Mouse (Mus musculus): ENCODE data around the gene Copg2. TPM values are rescaled to one million over a fixed set of nuclear protein-coding genes. Genes with fewer than 3 reads are reported as not detected.

The Copg2 gene
- polyA plus RNA-seq, 1 experiment: 5.5 TPM

GRCm38 (mm10) chr6:30751209-30751608 is 145.4 kb downstream of the Copg2 start:
- Histone ChIP-seq H3K27me3 (ENCODE audit: control insufficient read depth, insufficient read depth, low read length) (no peaks in the 10 kb centered on the region), H3K4me3 (ENCODE audit: extremely low read depth, insufficient read depth, insufficient read length) (no peak overlapping the region), H3K4me1 (ENCODE audit: control insufficient read depth, insufficient read depth, insufficient read length) (no peaks in the 10 kb centered on the region), H3K27ac (ENCODE audit: insufficient read depth, low read length) (no peak overlapping the region), H3K36me3 (ENCODE audit: control insufficient read depth, insufficient read depth, low read length) (peaks cover 21% of the 10 kb centered on the region)
- WGBS: 81% methylated on average over 2 of the region's 2 CpGs
- TF ChIP-seq CTCF (IDR thresholded peaks at IDR 0.05; ENCODE audit: extremely low read depth, insufficient read depth, insufficient read length, insufficient replicate concordance) (no peak), POLR2A (IDR thresholded peaks at IDR 0.05; ENCODE audit: low read depth, low read length) (no peak)
- DNase-seq (ENCODE audit: low read depth in 1 of 2, low spot score in 2 of 2): no peak

GRCm38 (mm10) chr6:30750482-30750881 is 146.1 kb downstream of the Copg2 start:
- WGBS: 93% methylated on average over 6 of the region's 6 CpGs
- no peaks in the 10 kb centered on the region for H3K4me1 ChIP-seq (ENCODE audit: control insufficient read depth, insufficient read depth, insufficient read length)
- no peaks in the 10 kb centered on the region for H3K27me3 ChIP-seq (ENCODE audit: control insufficient read depth, insufficient read depth, low read length)
- no peak overlapping the region for H3K27ac ChIP-seq (ENCODE audit: insufficient read depth, low read length)
- TF ChIP-seq POLR2A (IDR thresholded peaks at IDR 0.05; ENCODE audit: low read depth, low read length): no peak
- TF ChIP-seq CTCF (IDR thresholded peaks at IDR 0.05; ENCODE audit: extremely low read depth, insufficient read depth, insufficient read length, insufficient replicate concordance): no peak
- H3K4me3 ChIP-seq (ENCODE audit: extremely low read depth, insufficient read depth, insufficient read length): no peak overlapping the region
- H3K36me3 ChIP-seq (ENCODE audit: control insufficient read depth, insufficient read depth, low read length): peaks cover 21% of the 10 kb centered on the region
- DNase-seq (ENCODE audit: low read depth in 1 of 2, low spot score in 2 of 2): no peak

- Histone ChIP-seq H3K27me3 (ENCODE audit: control insufficient read depth, insufficient read depth, low read length) (no peaks in the 10 kb centered on the region), H3K4me1 (ENCODE audit: control insufficient read depth, insufficient read depth, insufficient read length) (no peaks in the 10 kb centered on the region), H3K4me3 (ENCODE audit: extremely low read depth, insufficient read depth, insufficient read length) (no peak overlapping the region), H3K36me3 (ENCODE audit: control insufficient read depth, insufficient read depth, low read length) (peaks cover 21% of the 10 kb centered on the region), H3K27ac (ENCODE audit: insufficient read depth, low read length) (no peak overlapping the region)
- WGBS: 82% methylated on average over 1 of the region's 1 CpGs
- no peak for DNase-seq (ENCODE audit: low read depth in 1 of 2, low spot score in 2 of 2)
- TF ChIP-seq POLR2A (IDR thresholded peaks at IDR 0.05; ENCODE audit: low read depth, low read length) (no peak), CTCF (IDR thresholded peaks at IDR 0.05; ENCODE audit: extremely low read depth, insufficient read depth, insufficient read length, insufficient replicate concordance) (no peak)
Measured at GRCm38 (mm10) chr6:30749892-30750291, 146.7 kb downstream of the Copg2 start.

GRCm38 (mm10) chr6:30749042-30749689 is 147.4 kb downstream of the Copg2 start:
- no peak overlapping the region for H3K4me3 ChIP-seq (ENCODE audit: extremely low read depth, insufficient read depth, insufficient read length)
- no peak for TF ChIP-seq CTCF (IDR thresholded peaks at IDR 0.05; ENCODE audit: extremely low read depth, insufficient read depth, insufficient read length, insufficient replicate concordance)
- TF ChIP-seq POLR2A (IDR thresholded peaks at IDR 0.05; ENCODE audit: low read depth, low read length): no peak
- no peak overlapping the region for H3K27ac ChIP-seq (ENCODE audit: insufficient read depth, low read length)
- DNase-seq (ENCODE audit: low read depth in 1 of 2, low spot score in 2 of 2): no peak
- H3K27me3 ChIP-seq (ENCODE audit: control insufficient read depth, insufficient read depth, low read length): no peaks in the 10 kb centered on the region
- H3K4me1 ChIP-seq (ENCODE audit: control insufficient read depth, insufficient read depth, insufficient read length): no peaks in the 10 kb centered on the region
- WGBS: 92% methylated on average over 2 of the region's 2 CpGs
- H3K36me3 ChIP-seq (ENCODE audit: control insufficient read depth, insufficient read depth, low read length): peaks cover 21% of the 10 kb centered on the region

- WGBS: 93% methylated on average over 6 of the region's 6 CpGs
- TF ChIP-seq CTCF (IDR thresholded peaks at IDR 0.05; ENCODE audit: extremely low read depth, insufficient read depth, insufficient read length, insufficient replicate concordance) (no peak), POLR2A (IDR thresholded peaks at IDR 0.05; ENCODE audit: low read depth, low read length) (no peak)
- Histone ChIP-seq H3K27ac (ENCODE audit: insufficient read depth, low read length) (no peak overlapping the region), H3K4me3 (ENCODE audit: extremely low read depth, insufficient read depth, insufficient read length) (no peak overlapping the region), H3K27me3 (ENCODE audit: control insufficient read depth, insufficient read depth, low read length) (no peaks in the 10 kb centered on the region), H3K36me3 (ENCODE audit: control insufficient read depth, insufficient read depth, low read length) (peaks cover 21% of the 10 kb centered on the region), H3K4me1 (ENCODE audit: control insufficient read depth, insufficient read depth, insufficient read length) (no peaks in the 10 kb centered on the region)
- no peak for DNase-seq (ENCODE audit: low read depth in 1 of 2, low spot score in 2 of 2)
Measured at GRCm38 (mm10) chr6:30748358-30748910, 148.2 kb downstream of the Copg2 start.

- TF ChIP-seq POLR2A (IDR thresholded peaks at IDR 0.05; ENCODE audit: low read depth, low read length) (no peak), CTCF (IDR thresholded peaks at IDR 0.05; ENCODE audit: extremely low read depth, insufficient read depth, insufficient read length, insufficient replicate concordance) (no peak)
- Histone ChIP-seq H3K27me3 (ENCODE audit: control insufficient read depth, insufficient read depth, low read length) (no peaks in the 10 kb centered on the region), H3K36me3 (ENCODE audit: control insufficient read depth, insufficient read depth, low read length) (peaks cover 21% of the 10 kb centered on the region), H3K4me3 (ENCODE audit: extremely low read depth, insufficient read depth, insufficient read length) (no peak overlapping the region), H3K27ac (ENCODE audit: insufficient read depth, low read length) (no peak overlapping the region), H3K4me1 (ENCODE audit: control insufficient read depth, insufficient read depth, insufficient read length) (no peaks in the 10 kb centered on the region)
- 93% methylated on average over 7 of the region's 7 CpGs for WGBS
- DNase-seq (ENCODE audit: low read depth in 1 of 2, low spot score in 2 of 2): no peak
Measured at GRCm38 (mm10) chr6:30747631-30748357, 148.8 kb downstream of the Copg2 start.
